Mouse (Mus musculus): ENCODE results near the gene Serpinb1a.
A peak's percentile ranks its signal among the peaks of the same experiment; 100 is the strongest.
"Not testable (repeated sequence)": the region's sequence is repeated elsewhere in the genome, so short reads cannot be mapped to it uniquely, and the experiment has no call there.

Gene Serpinb1a

GRCm38 (mm10) chr13:32850668-32851404 lies at the start of gene Serpinb1a:
TSS of gene Serpinb1a (minus strand) at chr13:32851185.
- DNase-seq (ENCODE audit: low read depth, low spot score), result peak; percentile 83

- DNase-seq (ENCODE audit: low read depth, low spot score), result peak; percentile 74
Observed at GRCm38 (mm10) chr13:32900639-32901038, 49.7 kb upstream of the Serpinb1a start.

- not testable (repeated sequence) for DNase-seq (ENCODE audit: low read depth, low spot score)
Observed at GRCm38 (mm10) chr13:32899114-32899513, 48.1 kb upstream of the Serpinb1a start.

- no peak for DNase-seq (ENCODE audit: low read depth, low spot score)
Observed at GRCm38 (mm10) chr13:32898111-32898510, 47.1 kb upstream of the Serpinb1a start, which contains the start of gene Serpinb1c. TSS of gene Serpinb1c (minus strand) at chr13:32898211.

- DNase-seq (ENCODE audit: low read depth, low spot score), result no peak
Observed at GRCm38 (mm10) chr13:32896931-32897330, 45.9 kb upstream of the Serpinb1a start.

- DNase-seq (ENCODE audit: low read depth, low spot score), result no peak
Observed at GRCm38 (mm10) chr13:32884755-32885154, 33.8 kb upstream of the Serpinb1a start.

- DNase-seq (ENCODE audit: low read depth, low spot score), result no peak
Observed at GRCm38 (mm10) chr13:32873862-32874261, 22.9 kb upstream of the Serpinb1a start.

- no peak for DNase-seq (ENCODE audit: low read depth, low spot score)
Observed at GRCm38 (mm10) chr13:32868843-32869242, 17.9 kb upstream of the Serpinb1a start.

GRCm38 (mm10) chr13:32868233-32868632 lies 17.2 kb upstream of the Serpinb1a start:
- DNase-seq (ENCODE audit: low read depth, low spot score), result not testable (repeated sequence)

GRCm38 (mm10) chr13:32867030-32867429 lies 16.0 kb upstream of the Serpinb1a start:
- DNase-seq (ENCODE audit: low read depth, low spot score), result no peak

GRCm38 (mm10) chr13:32866484-32866883 lies 15.5 kb upstream of the Serpinb1a start:
- peak; percentile 88 for DNase-seq (ENCODE audit: low read depth, low spot score)

- DNase-seq (ENCODE audit: low read depth, low spot score), result peak; percentile 21
Observed at GRCm38 (mm10) chr13:32865591-32865990, 14.6 kb upstream of the Serpinb1a start.

GRCm38 (mm10) chr13:32864529-32864928 lies 13.5 kb upstream of the Serpinb1a start:
- DNase-seq (ENCODE audit: low read depth, low spot score), result not testable (repeated sequence)

GRCm38 (mm10) chr13:32863456-32863855 lies 12.5 kb upstream of the Serpinb1a start:
- DNase-seq (ENCODE audit: low read depth, low spot score), result no peak

- no peak for DNase-seq (ENCODE audit: low read depth, low spot score)
Observed at GRCm38 (mm10) chr13:32860821-32861220, 9.8 kb upstream of the Serpinb1a start.

- no peak for DNase-seq (ENCODE audit: low read depth, low spot score)
Observed at GRCm38 (mm10) chr13:32853073-32853472, 2.1 kb upstream of the Serpinb1a start.

- DNase-seq (ENCODE audit: low read depth, low spot score), result no peak
Observed at GRCm38 (mm10) chr13:32852539-32852938, 1.6 kb upstream of the Serpinb1a start.

GRCm38 (mm10) chr13:32851967-32852366 lies 982 bp upstream of the Serpinb1a start:
- peak; percentile 84 for DNase-seq (ENCODE audit: low read depth, low spot score)

GRCm38 (mm10) chr13:32850156-32850555 lies 829 bp downstream of the Serpinb1a start:
- no peak for DNase-seq (ENCODE audit: low read depth, low spot score)

- no peak for DNase-seq (ENCODE audit: low read depth, low spot score)
Observed at GRCm38 (mm10) chr13:32849531-32850123, 1.4 kb downstream of the Serpinb1a start.

- no peak for DNase-seq (ENCODE audit: low read depth, low spot score)
Observed at GRCm38 (mm10) chr13:32849092-32849491, 1.9 kb downstream of the Serpinb1a start.

GRCm38 (mm10) chr13:32846221-32846620 lies 4.8 kb downstream of the Serpinb1a start:
- DNase-seq (ENCODE audit: low read depth, low spot score), result no peak

- DNase-seq (ENCODE audit: low read depth, low spot score), result no peak
Observed at GRCm38 (mm10) chr13:32841349-32841748, 9.6 kb downstream of the Serpinb1a start.
